Mouse (Mus musculus) CD4-positive helper T cell, adult 2 months (primary cell): Measurements from ENCODE around the gene Iscu.

Experiments used
- DNase-seq: peaks from one replicate; pipeline ENCODE4 v3.0.0-alpha.2; 2012; ENCODE audit warnings: low read depth, missing footprints, low spot score

Iscu gene

DNA sequence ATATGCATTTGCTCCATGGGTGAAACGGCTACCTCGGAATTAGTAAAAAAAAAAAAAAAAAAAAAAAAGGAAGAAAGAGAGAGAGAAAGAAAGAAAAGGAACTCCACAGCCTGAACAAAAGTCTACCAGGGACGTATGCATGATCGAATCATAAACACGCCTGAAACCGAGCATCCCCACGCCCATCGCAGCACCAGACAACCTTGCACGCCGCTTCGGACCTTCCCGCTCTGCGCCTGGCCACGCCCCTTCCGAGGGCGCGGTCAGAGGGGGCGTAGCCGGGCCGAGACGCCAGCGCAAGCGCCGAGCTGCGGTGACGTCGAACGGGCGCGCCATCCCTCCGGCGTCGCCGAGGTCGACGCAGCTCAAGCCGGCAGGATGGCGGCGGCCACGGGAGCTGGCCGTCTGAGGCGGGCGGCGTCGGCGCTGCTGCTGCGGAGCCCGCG lies at the start of gene Iscu, which contains the start of gene Sart3:
Iscu (plus strand) TSS at position 299 of the 446 bp plus-strand sequence.
Sart3 (minus strand) TSS at position 61 of the 446 bp plus-strand sequence.
- DNase-seq = peak; percentile 98

GRCm38 (mm10) chr5:113723567-113724237 lies 48.8 kb upstream of the Iscu start:
- DNase-seq = no peak

DNA sequence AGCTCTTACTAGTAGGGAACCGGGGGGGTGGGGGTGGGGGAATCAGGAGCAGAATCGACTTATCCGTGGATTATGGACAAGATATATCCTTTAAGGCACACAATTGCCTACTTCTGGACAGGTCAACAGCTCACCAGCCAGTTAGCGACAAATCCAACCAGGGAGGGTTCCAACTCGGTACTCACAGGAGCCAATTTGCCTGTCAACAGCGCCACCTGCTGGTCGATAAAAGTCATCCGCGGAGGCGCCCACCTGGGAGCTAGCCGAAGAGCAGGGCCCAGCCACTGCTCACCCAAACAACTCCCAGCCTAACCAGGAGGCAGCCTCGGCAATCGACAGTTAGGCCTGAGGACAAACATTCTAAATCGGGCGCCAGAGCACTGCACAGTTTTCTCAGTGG lies 48.1 kb upstream of the Iscu start, which contains the start of gene 1700069L16Rik:
1700069L16Rik (minus strand) TSS at position 327 of the 400 bp plus-strand sequence.
- peak; percentile 67 for DNase-seq

DNA sequence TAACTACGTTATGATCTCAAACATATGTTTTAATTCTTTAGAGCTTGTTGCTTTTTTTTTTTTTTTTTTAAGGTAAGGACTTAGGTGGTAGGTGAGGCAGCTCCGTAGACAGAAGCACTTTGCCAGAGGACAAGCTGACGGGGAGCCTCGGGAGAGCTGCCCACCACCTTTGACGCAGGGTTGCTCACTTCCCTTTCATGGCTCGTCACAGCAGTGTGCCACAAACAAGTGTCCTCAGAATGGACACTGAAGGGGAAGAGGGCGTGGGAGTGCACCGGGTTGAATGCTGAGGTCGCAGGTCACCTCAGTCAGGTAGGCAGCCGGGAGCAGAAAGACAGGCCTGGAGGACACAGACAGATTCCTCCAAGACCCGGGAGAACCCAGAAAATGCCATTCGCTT lies 47.1 kb upstream of the Iscu start:
- DNase-seq = no peak

- DNase-seq = no peak
Observed at GRCm38 (mm10) chr5:113726618-113727017, 45.9 kb upstream of the Iscu start.

DNA sequence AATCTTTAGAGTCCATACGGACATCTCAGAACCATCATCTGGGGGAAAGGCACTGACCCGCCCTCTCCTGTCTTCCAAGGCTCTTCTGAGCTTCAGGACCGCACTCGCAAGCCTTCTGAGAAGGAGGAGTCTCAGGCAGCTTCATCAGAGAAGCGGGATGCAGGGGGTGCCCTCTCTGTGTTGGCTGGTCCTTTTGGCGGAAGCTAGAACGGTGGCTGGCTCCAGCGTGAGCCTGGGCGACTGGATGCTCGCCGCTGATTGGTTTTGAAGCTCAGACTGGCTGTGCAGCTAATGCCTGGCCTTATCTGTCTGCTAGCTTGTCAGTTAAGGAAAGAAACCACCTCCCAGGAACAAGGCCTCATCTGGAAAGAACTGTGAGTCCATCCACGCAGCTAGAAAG lies 45.3 kb upstream of the Iscu start:
- DNase-seq = no peak

DNA sequence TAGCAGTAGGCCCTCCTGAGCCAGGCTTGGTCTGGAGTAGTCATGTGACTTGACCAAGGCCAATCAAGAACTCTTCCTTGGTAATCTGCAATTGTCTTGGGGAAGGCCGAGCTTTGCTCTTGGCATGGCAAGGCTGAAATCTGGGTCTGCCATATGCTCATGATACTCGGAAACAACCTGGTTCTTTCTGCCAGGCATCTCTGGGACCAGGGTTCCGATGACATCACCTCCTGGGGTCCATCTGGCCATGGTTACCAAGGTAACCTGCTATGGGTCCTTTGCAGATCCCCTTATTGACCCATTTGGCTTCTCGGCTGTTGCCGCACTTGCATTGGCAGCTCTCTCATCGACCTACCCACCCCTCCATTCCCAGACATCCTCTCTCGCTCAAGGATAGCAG lies 44.5 kb upstream of the Iscu start:
- DNase-seq = no peak

GRCm38 (mm10) chr5:113728691-113729090 lies 43.9 kb upstream of the Iscu start:
- DNase-seq = no peak

- no peak for DNase-seq
Observed at GRCm38 (mm10) chr5:113730641-113731121, 41.9 kb upstream of the Iscu start.

- DNase-seq = no peak
Observed at GRCm38 (mm10) chr5:113731174-113731573, 41.4 kb upstream of the Iscu start.

DNA sequence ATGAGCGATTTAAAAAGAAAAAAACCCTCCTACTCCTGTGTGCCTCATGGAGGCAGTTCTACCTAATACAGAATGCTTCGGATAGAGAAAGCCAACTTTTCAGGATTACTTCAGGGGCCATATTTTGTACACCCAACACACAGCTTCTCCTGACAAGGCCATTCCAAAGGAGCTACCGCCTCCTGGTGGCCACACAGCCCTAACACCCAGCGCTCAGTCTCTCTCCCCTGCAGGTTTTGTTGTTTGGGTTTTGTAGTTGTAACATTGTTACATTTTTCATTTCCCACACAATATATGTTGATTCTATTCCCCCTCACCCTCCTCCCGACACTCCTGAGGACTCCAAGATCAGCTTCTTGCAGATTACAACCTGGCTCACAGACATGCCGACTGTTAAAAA lies 40.4 kb upstream of the Iscu start:
- DNase-seq = peak; percentile 51

GRCm38 (mm10) chr5:113734376-113734775 lies 38.2 kb upstream of the Iscu start:
- DNase-seq = no peak

DNA sequence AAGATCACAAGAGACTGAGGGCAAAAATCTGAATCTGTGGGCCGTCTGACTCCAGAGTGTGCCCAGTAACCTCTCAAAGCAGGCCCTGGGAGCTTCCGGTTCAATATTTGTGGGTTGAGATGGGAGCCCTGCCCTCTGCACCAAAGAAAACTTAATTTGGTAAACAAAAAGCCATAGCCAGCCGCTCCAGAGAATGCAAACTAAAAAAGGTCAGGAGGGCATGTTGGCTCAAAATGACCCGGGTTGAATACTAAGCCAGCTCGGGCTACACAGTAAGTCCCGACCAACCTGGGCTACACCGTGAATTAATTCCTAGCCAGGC lies 37.6 kb upstream of the Iscu start:
- DNase-seq = no peak

DNA sequence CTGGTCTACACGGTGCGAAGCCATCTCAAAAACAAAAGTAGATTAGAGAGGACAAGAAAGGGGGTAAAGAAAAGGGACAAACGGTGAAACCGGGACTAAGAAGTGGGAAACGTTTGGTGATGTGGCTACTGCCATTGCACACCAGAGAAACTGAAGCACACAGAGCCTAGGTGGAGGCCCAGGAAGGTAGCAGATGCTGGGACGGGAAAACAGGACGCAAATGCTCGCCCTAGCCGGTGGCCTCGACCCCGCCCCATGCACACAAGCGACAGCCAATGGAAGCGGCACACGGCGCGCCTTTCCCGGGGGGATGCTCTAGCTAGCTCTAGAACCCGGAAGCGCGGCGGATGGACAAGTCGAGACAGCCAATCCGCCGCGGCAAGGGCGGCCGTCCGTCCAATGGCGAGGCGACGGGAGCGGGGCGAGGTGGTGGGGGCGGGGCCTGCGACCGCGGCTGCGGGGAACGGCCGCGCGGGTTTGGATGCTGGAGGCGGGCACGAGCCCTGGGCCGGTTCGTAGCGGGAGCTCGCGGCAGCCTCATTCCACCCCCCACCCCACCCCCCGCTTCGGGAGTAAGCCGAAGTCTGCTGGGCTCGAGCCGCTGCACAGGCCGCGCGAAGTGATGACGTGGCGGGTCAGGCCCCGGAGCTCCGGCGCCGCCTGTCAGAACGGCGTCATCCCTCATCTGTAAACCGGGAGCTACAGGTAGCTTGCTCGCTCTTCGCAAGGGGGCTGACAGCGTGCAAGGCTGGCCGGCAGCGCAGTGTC lies 37.0 kb upstream of the Iscu start, which contains the start of gene Ficd:
Ficd (plus strand) TSS at position 459 of the 768 bp plus-strand sequence.
- peak; percentile 98 for DNase-seq

- DNase-seq = no peak
Observed at GRCm38 (mm10) chr5:113736113-113736502, 36.4 kb upstream of the Iscu start.

GRCm38 (mm10) chr5:113736522-113737164 lies 35.9 kb upstream of the Iscu start:
- no peak for DNase-seq

DNA sequence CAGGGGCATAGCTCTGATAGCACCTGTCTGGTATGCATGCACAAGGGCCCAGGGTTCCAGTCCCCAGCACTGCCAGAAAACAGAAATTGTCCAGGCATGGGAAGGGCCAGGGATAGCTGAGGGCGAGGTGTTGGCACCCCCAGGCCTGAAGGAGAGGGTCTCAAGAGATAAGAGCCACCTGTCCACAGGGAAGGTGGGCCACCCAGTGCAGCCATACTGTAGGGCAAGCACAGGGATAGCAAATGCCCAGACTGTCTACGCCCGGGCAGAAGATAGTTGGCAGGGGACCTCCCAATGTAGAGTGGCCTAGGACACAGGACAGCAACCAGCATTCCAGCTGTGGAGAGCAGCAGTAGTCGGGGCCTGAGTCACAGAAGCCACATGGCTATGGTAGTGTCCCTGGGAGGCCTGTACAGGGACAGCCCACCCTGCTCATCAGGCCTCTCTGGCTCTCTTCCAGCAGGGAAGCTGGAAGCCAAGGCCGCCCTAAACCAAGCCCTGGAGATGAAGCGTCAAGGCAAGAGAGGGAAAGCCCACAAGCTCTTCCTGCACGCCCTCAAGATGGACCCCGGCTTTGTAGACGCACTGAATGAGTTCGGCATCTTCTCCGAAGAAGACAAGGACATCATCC lies 34.8 kb upstream of the Iscu start:
- DNase-seq = no peak

DNA sequence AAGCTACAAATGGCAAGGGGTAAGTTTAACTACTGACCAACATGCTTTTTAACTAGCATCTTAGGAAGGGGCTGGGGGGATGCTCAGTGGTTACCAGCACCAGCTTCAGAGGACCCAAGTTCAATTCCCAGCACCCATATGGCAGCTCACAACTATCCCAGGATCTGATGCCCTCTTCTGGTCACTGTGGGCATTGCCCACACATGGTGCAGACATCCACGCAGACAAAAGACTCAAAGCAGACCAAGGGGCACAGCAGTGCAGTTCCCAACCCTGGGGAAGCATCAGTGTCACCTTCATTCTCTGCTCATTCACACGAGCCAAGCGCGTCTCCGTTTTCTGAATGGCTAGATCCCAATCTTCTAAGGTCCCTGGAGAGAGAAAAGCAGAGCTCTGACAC lies 24.9 kb upstream of the Iscu start:
- no peak for DNase-seq

DNA sequence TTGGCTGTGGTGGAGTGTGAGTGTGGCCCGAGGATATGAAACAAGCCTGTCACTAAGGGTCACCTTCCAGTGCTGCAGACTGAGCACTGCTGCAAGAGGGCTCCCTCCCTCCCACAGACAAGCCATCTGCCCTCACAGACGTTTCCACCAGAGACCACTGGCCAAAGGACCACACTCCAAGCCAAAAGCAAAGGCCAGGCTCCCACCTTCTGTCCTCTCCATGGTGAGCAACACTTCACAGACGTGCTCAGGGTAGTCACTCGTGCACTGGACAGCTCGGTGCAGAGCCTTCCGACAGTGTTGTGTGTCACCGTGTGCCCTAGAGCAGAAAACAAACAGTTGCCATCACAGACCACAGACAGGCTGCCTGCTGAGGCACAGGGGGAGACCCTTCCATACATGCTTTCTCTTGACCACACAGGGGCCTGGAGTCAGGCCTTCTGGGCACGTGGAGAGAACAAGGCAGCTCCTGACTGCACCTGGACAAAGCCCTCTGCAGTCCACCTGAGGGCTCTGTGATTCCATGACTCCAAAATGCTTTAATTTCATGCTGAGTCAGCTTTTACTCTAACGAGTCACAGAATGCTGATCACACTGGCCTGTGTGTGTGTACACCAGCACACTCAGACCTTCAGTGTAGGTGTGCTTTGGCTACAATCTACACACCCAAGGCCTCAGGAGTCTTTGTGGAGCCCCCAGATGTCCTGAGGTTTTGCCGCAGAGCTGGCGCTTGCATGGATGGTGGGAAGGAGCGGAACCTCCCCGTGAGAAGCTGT lies 23.8 kb upstream of the Iscu start:
- DNase-seq = no peak

DNA sequence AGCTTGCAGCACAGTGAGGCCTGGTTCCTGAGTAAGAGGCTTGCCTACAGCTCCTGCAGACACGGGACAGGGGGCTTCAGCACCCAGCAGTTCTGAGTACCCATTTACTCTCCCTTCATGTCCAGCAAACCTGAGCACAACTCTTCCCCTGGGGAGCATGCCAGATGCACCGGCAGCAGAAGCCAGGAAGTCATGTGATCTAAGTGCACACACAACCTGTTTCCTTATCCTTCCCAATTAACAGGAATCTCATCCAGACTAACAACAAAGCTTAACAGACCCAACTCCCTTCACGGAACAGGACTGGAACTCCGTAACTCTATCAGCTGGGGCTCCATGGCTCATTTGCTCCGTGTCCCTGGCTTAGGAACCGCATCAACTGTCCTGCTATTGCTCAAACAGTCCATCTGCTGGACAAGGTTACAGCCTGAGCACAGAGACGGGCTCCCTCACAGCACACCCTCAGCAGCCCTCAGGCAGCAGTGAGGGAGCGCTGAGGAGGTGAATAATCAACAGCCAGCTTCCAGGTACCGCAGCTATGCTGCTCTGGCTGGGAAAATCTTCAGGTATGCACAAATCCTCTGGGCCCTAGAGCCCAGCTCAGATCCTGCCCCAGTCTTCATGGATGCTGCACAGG lies 20.9 kb upstream of the Iscu start:
- DNase-seq = no peak
